Mouse (Mus musculus) limb, embryonic 15.5 days (tissue): ENCODE data around the gene Gm49320. TPM values are rescaled to one million over a fixed set of nuclear protein-coding genes. Genes with fewer than 3 reads are reported as not detected.
A peak's percentile ranks its signal among the peaks of the same experiment; 100 is the strongest.

Experiments
- ATAC-seq: fragments of 200-750 bp; cut with Nextera tagmentation; 2 replicates; pipeline ENCODE4 v1.8.0; 2017; ENCODE audit warnings: low read depth, moderate TSS enrichment; ENCODE audit not compliant: insufficient number of reproducible peaks, low FRiP score, low TSS enrichment
- H3K27ac ChIP-seq: fragments of 300-500 bp; sonication (generic); 2 replicates; pipeline ENCODE4 v1.5.1; 2015; ENCODE audit warnings: moderate library complexity, mild to moderate bottlenecking, inconsistent platforms
- H3K27me3 ChIP-seq: fragments of 300-500 bp; sonication (generic); 2 replicates; pipeline ENCODE4 v1.6.1; 2015; ENCODE audit warnings: inconsistent platforms
- H3K36me3 ChIP-seq: fragments of 300-500 bp; sonication (generic); 2 replicates; pipeline ENCODE4 v1.6.1; 2015; ENCODE audit warnings: inconsistent platforms
- H3K4me1 ChIP-seq: fragments of 300-500 bp; sonication (generic); 2 replicates; pipeline ENCODE4 v1.6.1; 2015; ENCODE audit warnings: inconsistent platforms
- H3K4me2 ChIP-seq: fragments of 300-500 bp; sonication (generic); 2 replicates; pipeline ENCODE4 v1.6.1; 2015; ENCODE audit warnings: mild to moderate bottlenecking, inconsistent platforms
- H3K4me3 ChIP-seq: fragments of 300-500 bp; sonication (generic); 2 replicates; pipeline ENCODE4 v1.5.1; 2015; ENCODE audit warnings: mild to moderate bottlenecking, inconsistent platforms
- H3K9ac ChIP-seq: fragments of 300-500 bp; sonication (generic); 2 replicates; pipeline ENCODE4 v1.6.1; 2015; ENCODE audit warnings: inconsistent platforms
- H3K9me3 ChIP-seq: fragments of 300-500 bp; sonication (generic); 2 replicates; pipeline ENCODE4 v1.6.1; 2016; ENCODE audit warnings: inconsistent platforms
- WGBS: fragments of 180-500 bp; shearing (Covaris S2); methylation state at CpG from one replicate; pipeline ENCODE4 v1.1.7; 2015; 5-methylcytosine and 5-hydroxymethylcytosine counted together
- polyA plus RNA-seq: library from polyadenylated mRNA; unstranded; fragments of >200 nt; fragmentation: Nextera tagmentation; extraction: Ambion mirVana; gene quantifications from 2 replicates; pipeline ENCODE4 v1.2.1, GENCODE M21; 2015

Gm49320 gene
- polyA plus RNA-seq: 0.90 and 1.4 TPM in 2 replicates

DNA sequence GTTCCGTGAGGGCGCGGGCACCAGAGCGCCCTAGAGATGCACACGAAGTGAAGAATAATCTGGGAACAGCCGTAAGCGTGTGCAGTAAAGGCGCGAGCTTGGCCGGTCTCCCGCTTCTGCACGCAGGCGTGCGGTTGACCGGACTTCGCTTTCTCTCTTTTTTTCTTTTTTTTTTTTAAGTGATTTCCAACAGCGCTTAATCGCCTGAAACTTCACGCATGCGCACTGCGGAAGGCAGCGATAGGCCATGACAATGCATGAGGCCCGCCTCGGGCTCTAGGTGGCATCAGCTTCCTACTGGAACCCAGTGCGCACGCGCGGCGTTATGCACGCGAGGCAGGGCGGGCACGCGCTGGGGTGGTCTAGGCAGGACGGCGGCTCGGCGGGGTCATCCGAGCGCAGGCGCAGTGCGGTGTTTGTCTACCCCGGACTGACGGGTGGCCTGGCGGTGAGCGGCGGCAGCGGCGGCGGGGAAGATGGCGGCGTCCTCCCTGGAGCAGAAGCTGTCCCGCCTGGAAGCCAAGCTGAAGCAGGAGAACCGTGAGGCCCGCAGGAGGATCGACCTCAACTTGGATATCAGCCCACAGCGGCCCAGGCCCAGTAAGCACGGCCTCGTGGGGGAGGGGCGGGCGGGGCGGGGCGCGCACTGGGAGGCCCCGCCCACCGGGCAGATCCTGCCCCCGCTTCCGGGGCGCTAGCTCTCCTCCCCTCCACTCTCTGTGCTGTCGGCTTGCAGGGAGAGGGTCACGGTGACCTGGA is at the start of gene Gm49320, which contains the start of gene Map2k7:
Gene Gm49320 (plus strand): TSS at position 432 of the 759 bp plus-strand sequence.
Gene Map2k7 (plus strand): TSS at position 307 of the 759 bp plus-strand sequence.
- peak; percentile 93 for ATAC-seq
- Histone ChIP-seq H3K36me3 (peaks cover 22% of the 10 kb centered on the region), H3K4me3 (peak within 1 kb of the TSS; percentile 78), H3K4me1 (peaks cover 27% of the 10 kb centered on the region), H3K27me3 (no peaks in the 10 kb centered on the region), H3K9me3 (no peaks in the 10 kb centered on the region), H3K9ac (peak within 1 kb of the TSS; percentile 67), H3K27ac (peak within 1 kb of the TSS; percentile 96), H3K4me2 (peak within 1 kb of the TSS; percentile 74)
- WGBS: under 1% methylated on average over 71 of the region's 71 CpGs

DNA sequence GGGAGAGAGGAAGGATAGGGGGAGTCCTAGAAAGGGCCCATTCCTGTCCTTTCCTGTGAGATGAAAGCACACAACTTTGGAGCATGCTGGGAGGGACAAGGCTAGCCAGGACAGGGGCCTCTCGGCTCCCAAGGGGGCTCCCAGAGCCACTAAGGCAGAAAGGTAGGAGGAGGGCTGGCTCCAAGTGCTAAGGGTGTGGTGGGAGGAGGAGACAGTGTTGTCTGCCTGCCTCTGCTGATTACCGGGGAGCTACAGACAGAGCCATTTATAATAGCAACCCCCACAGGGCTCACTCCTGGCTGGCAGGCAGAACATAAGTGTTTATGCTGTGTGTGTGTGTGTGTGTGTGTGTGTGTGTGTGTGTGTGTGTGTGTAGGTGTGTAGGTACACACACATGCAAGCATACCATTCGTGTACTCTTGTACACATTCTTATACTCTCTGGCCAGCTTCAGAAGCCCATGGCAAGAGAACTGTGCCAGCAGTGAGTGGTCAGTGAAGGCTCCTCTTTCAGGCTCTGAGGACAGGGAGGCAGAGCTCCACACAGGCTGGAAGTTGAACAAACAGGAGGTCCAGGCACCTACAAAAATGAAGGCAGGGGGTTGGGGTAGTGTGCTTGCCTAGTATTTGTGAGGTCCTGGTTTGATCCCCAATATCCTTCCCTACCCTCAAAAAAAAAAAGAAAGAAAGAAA is 49.5 kb upstream of the Gm49320 start:
- 22% methylated on average over 3 of the region's 3 CpGs for WGBS
- no peak for ATAC-seq
- peaks cover 54% of the 10 kb centered on the region for H3K36me3 ChIP-seq
- H3K27ac ChIP-seq: no peak overlapping the region
- no peak overlapping the region for H3K4me3 ChIP-seq
- H3K9ac ChIP-seq: no peak overlapping the region
- H3K9me3 ChIP-seq: no peaks in the 10 kb centered on the region
- peaks cover 4% of the 10 kb centered on the region for H3K4me1 ChIP-seq
- H3K4me2 ChIP-seq: no peak overlapping the region
- H3K27me3 ChIP-seq: no peaks in the 10 kb centered on the region

DNA sequence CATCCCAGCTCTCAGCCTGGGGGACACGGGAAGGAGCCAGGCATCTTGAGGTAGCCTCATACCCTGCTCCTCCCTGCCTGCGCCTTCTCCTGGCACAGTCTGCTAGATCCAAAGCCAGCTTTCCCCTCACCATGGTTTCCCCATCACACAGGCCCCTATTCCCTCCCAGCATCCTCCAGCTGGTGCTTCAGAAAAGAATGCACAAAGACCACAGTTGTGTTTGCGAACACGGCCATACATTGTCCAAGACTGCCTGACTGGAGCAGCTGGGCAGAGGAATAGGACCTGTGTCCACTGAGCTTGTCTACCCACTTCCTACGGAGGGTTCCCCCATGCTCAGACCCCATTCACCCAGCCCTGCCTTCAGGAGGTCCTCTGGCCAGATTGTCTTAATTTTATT is 46.4 kb upstream of the Gm49320 start:
- 69% methylated on average over 5 of the region's 5 CpGs for WGBS
- Histone ChIP-seq H3K9ac (no peak overlapping the region), H3K36me3 (peaks cover 48% of the 10 kb centered on the region), H3K4me1 (peaks cover 4% of the 10 kb centered on the region), H3K27ac (no peak overlapping the region), H3K9me3 (no peaks in the 10 kb centered on the region), H3K4me3 (no peak overlapping the region), H3K27me3 (no peaks in the 10 kb centered on the region), H3K4me2 (no peak overlapping the region)
- no peak for ATAC-seq

DNA sequence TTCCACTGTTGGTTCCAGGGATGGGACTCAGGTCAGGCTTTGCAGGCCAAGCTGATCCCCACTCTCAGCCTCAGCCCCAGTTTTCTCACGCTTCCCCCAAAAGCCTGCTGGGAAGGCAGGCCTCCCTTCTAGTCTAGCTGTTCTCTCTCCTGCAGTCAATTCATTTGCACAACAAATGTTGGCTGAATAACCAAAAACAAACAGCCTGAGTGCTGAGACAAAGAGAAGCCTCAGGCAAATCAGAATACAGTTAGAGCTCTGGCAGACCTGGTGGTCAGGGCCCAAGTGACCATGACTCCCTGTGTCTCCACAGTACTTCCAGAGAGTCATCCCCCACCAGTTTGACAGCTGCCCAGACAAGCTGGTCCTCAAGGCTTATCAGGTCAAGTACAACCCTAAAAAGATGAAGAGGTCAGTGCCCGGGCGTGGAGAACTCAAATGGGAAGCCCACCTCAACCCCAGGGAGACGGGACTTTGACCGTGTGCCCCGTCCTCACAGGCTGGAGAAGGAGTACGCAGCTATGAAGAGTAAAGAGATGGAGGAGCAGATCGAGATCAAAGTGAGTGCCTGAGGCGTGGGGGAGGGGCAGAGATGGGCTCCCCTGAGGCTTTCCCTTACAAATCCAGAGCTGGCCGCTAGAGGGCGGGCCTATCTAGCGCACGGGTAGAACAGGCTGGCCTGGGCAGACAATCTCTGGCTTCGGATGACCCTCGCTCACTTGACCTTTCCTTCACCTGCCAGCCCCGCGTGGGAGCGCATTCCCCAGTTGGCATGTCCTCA is 45.7 kb upstream of the Gm49320 start:
- no peak for ATAC-seq
- no peak overlapping the region for H3K4me3 ChIP-seq
- H3K4me1 ChIP-seq: peaks cover 4% of the 10 kb centered on the region
- no peak overlapping the region for H3K9ac ChIP-seq
- no peaks in the 10 kb centered on the region for H3K9me3 ChIP-seq
- H3K4me2 ChIP-seq: no peak overlapping the region
- peaks cover 44% of the 10 kb centered on the region for H3K36me3 ChIP-seq
- H3K27ac ChIP-seq: no peak overlapping the region
- WGBS: 13% methylated on average over 18 of the region's 18 CpGs
- no peaks in the 10 kb centered on the region for H3K27me3 ChIP-seq

DNA sequence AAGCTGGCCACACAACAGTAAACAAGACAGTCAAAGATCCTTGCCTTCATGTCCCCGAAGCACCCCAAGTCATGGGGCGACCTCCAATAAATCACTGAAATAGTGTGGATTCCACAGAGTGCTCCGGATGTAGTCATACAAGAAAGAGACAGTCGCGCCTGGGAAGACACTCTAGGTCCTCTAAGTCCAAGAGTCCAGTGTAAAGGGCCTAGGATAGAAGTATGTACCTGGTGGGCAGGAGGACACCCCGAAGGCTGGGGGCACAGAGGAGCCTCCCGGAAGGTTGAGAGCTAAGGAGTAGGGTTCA is 45.1 kb upstream of the Gm49320 start:
- Histone ChIP-seq H3K4me1 (peaks cover 4% of the 10 kb centered on the region), H3K9ac (no peak overlapping the region), H3K27ac (no peak overlapping the region), H3K36me3 (peaks cover 39% of the 10 kb centered on the region), H3K27me3 (no peaks in the 10 kb centered on the region), H3K9me3 (no peaks in the 10 kb centered on the region), H3K4me2 (no peak overlapping the region), H3K4me3 (no peak overlapping the region)
- 50% methylated on average over 7 of the region's 7 CpGs for WGBS
- ATAC-seq: no peak

DNA sequence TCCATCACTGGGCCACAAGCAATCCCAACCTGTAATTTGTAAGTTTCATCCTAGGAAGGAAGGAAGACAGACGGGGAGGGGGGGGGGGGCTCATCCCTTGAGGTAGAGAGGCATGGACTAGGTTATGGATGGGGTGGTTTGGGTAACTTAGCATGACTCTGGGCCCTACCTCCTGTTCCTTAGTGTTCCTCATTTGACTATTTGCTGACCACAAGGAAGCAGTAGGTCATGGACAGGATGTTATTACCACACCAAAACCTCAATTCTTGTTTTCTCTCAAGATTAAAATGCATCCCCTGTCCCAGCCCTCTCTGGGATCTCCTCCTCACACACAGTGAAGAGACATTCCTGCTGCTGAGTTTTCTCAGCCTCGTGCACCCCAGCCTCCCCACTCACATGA is 37.3 kb upstream of the Gm49320 start:
- no peak overlapping the region for H3K4me2 ChIP-seq
- H3K9me3 ChIP-seq: no peaks in the 10 kb centered on the region
- peaks cover 50% of the 10 kb centered on the region for H3K36me3 ChIP-seq
- no peak overlapping the region for H3K4me3 ChIP-seq
- 48% methylated on average over 2 of the region's 2 CpGs for WGBS
- peaks cover 7% of the 10 kb centered on the region for H3K4me1 ChIP-seq
- H3K27ac ChIP-seq: no peak overlapping the region
- no peak for ATAC-seq
- H3K27me3 ChIP-seq: peaks cover 26% of the 10 kb centered on the region
- no peak overlapping the region for H3K9ac ChIP-seq

DNA sequence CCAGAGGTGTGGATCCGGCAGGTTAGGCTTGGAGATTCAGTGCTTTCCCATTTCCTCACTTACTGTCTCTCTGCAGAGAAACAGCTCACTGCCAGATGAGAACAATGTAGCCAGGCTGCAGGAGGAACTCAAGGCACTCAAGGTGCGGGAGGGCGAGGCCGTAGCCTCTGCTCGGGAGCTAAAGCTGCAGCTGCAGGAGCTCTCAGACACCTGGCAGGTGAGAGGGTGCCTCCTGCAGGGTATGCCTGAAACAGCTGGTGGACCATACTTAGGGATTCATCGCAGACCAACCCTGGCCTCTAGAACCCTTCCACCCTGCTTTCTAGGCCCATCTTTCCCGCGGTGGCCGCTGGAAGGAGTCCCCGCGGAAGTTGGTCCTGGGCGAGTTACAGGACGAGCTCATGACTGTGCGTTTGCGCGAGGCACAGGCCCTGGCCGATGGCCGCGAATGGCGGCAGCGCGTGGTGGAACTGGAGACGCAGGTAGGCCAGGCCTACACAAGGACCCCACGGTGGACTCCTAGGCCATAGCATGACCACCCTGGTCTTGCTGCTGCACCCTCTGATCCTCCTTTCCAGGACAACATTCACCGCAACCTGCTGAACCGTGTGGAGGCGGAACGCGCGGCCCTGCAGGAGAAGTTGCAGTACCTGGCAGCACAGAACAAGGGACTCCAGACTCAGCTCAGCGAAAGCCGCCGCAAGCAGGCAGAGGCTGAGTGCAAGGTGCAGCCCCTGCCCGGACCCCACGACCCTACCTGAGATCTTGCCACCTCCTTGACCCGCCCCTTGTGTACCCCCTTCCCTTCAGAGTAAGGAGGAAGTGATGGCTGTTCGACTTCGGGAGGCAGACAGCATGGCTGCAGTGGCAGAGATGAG is 33.2 kb upstream of the Gm49320 start:
- H3K36me3 ChIP-seq: peaks cover 46% of the 10 kb centered on the region
- H3K9me3 ChIP-seq: no peaks in the 10 kb centered on the region
- no peak overlapping the region for H3K4me2 ChIP-seq
- H3K27me3 ChIP-seq: peaks cover 36% of the 10 kb centered on the region
- peaks cover 16% of the 10 kb centered on the region for H3K4me1 ChIP-seq
- no peak overlapping the region for H3K27ac ChIP-seq
- H3K9ac ChIP-seq: no peak overlapping the region
- H3K4me3 ChIP-seq: peak overlapping the region; percentile 7; the same call in 1 of the 2 replicates
- 30% methylated on average over 38 of the region's 38 CpGs for WGBS
- ATAC-seq: no peak

DNA sequence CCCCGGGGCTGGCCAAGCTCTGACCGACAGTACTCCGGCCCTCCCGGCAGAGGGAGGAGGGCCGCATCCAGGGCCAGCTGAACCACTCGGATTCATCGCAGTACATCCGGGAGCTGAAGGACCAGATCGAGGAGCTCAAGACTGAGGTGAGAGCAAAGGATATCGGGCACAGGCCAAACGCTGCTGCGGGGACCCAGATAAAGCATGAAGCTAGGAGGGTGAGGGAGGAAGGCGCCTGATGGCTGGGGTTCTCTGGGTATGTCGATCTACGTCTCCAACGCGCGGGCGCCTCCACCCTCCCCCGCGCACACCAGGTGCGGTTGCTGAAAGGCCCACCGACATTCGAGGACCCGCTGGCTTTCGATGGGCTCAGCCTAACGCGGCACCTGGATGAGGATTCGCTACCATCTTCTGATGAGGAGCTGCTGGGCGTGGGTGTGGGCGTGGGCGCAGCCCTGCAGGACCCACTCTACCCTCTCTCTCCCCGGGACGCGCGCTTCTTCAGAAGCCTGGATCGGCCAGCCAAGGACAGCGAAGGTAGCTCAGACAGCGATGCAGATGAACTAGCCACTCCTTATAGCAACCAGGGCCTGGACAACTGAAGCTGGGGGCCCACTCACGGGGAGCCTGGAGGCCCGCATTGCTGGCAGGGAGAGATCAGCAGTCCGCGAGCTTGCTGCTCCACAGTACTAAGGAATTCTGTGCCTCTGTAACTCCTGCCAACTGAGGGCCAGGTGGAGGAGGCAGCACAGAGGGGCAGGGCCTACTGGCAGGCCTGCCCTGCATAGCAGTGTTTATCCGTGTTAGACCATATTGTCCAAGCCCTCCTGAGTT is 32.3 kb upstream of the Gm49320 start:
- no peaks in the 10 kb centered on the region for H3K9me3 ChIP-seq
- H3K27me3 ChIP-seq: peaks cover 39% of the 10 kb centered on the region
- peak overlapping the region; percentile 7; the same call in 1 of the 2 replicates for H3K4me3 ChIP-seq
- peak overlapping the region; percentile 27 for H3K4me2 ChIP-seq
- 18% methylated on average over 44 of the region's 44 CpGs for WGBS
- peaks cover 46% of the 10 kb centered on the region for H3K36me3 ChIP-seq
- H3K27ac ChIP-seq: no peak overlapping the region; the same call in 1 of the 2 replicates
- ATAC-seq: no peak
- H3K9ac ChIP-seq: no peak overlapping the region
- peaks cover 16% of the 10 kb centered on the region for H3K4me1 ChIP-seq

DNA sequence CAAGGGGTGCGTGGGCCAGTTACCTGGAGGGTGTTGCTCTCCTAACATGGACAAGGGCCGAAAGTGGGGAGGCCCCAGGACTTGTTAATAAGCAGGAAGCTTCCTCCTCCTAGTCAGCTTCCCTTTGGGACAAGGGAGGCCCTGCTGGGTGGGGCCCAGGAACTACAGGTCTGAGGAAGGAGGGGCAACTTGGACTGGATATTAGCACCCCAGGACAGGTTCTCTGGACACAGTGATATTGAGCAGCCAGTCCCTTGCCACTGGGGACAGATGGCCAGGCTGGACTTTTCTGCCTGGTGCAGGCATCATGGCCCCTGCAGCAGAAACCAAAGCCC is 31.7 kb upstream of the Gm49320 start:
- 62% methylated on average over 2 of the region's 2 CpGs for WGBS
- H3K9me3 ChIP-seq: no peaks in the 10 kb centered on the region
- ATAC-seq: no peak
- no peak overlapping the region for H3K27ac ChIP-seq
- H3K4me3 ChIP-seq: no peak overlapping the region
- peaks cover 39% of the 10 kb centered on the region for H3K27me3 ChIP-seq
- peaks cover 16% of the 10 kb centered on the region for H3K4me1 ChIP-seq
- H3K9ac ChIP-seq: no peak overlapping the region
- H3K36me3 ChIP-seq: peaks cover 46% of the 10 kb centered on the region
- H3K4me2 ChIP-seq: no peak overlapping the region

DNA sequence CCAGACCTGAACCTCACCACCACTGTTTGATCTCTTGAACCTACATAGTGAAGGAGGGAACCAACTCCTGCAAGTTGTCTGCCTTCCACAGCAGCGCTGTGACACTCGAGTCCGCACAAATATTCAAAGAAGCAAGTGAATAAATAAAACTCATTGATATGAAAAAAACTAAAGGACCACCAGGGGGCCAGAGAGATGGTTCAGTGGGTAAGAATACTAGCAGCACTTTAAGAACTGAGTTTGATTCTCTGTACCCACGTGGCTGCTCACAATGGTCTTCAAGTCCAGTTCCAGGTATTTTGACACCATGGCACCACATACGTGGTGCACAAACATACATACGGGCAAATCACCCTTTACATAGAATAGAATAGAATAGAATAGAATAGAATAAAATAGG is 27.6 kb upstream of the Gm49320 start:
- Histone ChIP-seq H3K36me3 (peaks cover 10% of the 10 kb centered on the region), H3K9me3 (no peaks in the 10 kb centered on the region), H3K4me1 (peaks cover 34% of the 10 kb centered on the region), H3K4me2 (no peak overlapping the region), H3K27me3 (peaks cover 35% of the 10 kb centered on the region), H3K9ac (no peak overlapping the region), H3K4me3 (no peak overlapping the region), H3K27ac (no peak overlapping the region)
- WGBS: 78% methylated on average over 6 of the region's 6 CpGs
- no peak for ATAC-seq
